Mouse (Mus musculus): Measurements from ENCODE around the gene Gm4871. TPM values are rescaled to one million over a fixed set of nuclear protein-coding genes. Genes with fewer than 3 reads are reported as not detected.

Gm4871 gene
- total and polyA plus RNA-seq, 3 experiments, result not detected

DNA sequence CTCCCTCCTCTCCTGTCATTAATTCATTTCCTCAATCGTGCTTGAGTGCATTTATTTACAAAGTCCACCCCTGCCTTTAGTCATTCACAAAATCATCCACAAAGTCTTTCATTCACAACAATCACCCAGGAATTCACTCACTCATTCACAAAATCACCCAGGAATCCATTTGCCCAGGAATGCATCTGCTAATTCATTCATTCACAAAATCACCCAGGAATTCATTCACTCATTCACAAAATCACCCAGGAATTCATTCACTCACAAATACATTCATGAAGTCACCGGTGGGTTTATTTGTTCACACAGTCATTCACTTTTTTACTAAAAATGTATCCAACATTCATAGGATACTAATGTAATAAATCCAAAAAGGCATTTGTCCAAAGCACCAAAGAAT is 42.5 kb downstream of the Gm4871 start:
- Histone ChIP-seq H3K27ac (ENCODE audit: control insufficient read depth, low read depth, low read length) (no peak overlapping the region), H3K36me3 (ENCODE audit: control insufficient read depth in 1 of 2, insufficient read depth in 2 of 2, low read length in 2 of 2) (peaks cover 0 to 2% of the 10 kb centered on the region in 2 experiments; a peak in 1 of 4 replicates), H3K79me2 (ENCODE audit: control insufficient read depth, insufficient read depth, low read length, poor library complexity) (no peaks in the 10 kb centered on the region), H3K9me3 (replicated peaks; ENCODE audit: insufficient read depth, low read length) (no peaks in the 10 kb centered on the region), H3K4me1 (ENCODE audit: control insufficient read depth in 1 of 2, insufficient read depth in 2 of 2, low read length in 2 of 2) (peaks cover 2 to 3% of the 10 kb centered on the region in 2 experiments; a peak in 3 of 4 replicates), H3K9ac (ENCODE audit: control insufficient read depth, low read depth, low read length, poor library complexity, severe bottlenecking) (no peak overlapping the region), H3K27me3 (ENCODE audit: control insufficient read depth in 1 of 2, insufficient read depth in 2 of 2, low read length in 2 of 2) (no peaks in the 10 kb centered on the region), H3K4me3 (ENCODE audit: control insufficient read depth in 1 of 2, insufficient read depth in 1 of 2, low read depth in 2 of 2, low read length in 2 of 2) (no peak overlapping the region)
- TF ChIP-seq BHLHE40 (IDR thresholded peaks at IDR 0.05; ENCODE audit: borderline replicate concordance, low read depth, low read length) (no peak), CHD1 (IDR thresholded peaks at IDR 0.05; ENCODE audit: low read depth, low read length) (no peak), ZMIZ1 (IDR thresholded peaks at IDR 0.05; ENCODE audit: low read depth, low read length) (no peak), NRF1 (IDR thresholded peaks at IDR 0.05; ENCODE audit: insufficient read depth, low read depth, low read length, poor library complexity, severe bottlenecking) (no peak), ZKSCAN1 (IDR thresholded peaks at IDR 0.05; ENCODE audit: low read depth, low read length) (no peak), POLR2AphosphoS5 (IDR thresholded peaks at IDR 0.05; ENCODE audit: borderline replicate concordance, low read depth, low read length) (no peak), MXI1 (IDR thresholded peaks at IDR 0.05; ENCODE audit: low read depth, low read length) (no peak), GATA1 (IDR thresholded peaks at IDR 0.05; ENCODE audit: low read depth, low read length) (no peak), CHD2 (IDR thresholded peaks at IDR 0.05; ENCODE audit: low read length) (no peak), NELFE (IDR thresholded peaks at IDR 0.05; ENCODE audit: low read depth, low read length) (no peak), EP300 (IDR thresholded peaks at IDR 0.05; ENCODE audit: low read depth in 1 of 2, low read length in 2 of 2) (no peak), MEF2A (IDR thresholded peaks at IDR 0.05; ENCODE audit: extremely low read depth, insufficient replicate concordance, low read depth, low read length, poor library complexity, severe bottlenecking) (no peak), UBTF (IDR thresholded peaks at IDR 0.05; ENCODE audit: borderline replicate concordance, insufficient read depth, low read depth, low read length) (no peak), TBP (IDR thresholded peaks at IDR 0.05; ENCODE audit: low read depth, low read length) (no peak), JUND (IDR thresholded peaks at IDR 0.05; ENCODE audit: low read depth, low read length) (no peak), MAX (IDR thresholded peaks at IDR 0.05; ENCODE audit: low read length) (no peak)
- no peak for DNase-seq (ENCODE audit: low read depth, low spot score)

DNA sequence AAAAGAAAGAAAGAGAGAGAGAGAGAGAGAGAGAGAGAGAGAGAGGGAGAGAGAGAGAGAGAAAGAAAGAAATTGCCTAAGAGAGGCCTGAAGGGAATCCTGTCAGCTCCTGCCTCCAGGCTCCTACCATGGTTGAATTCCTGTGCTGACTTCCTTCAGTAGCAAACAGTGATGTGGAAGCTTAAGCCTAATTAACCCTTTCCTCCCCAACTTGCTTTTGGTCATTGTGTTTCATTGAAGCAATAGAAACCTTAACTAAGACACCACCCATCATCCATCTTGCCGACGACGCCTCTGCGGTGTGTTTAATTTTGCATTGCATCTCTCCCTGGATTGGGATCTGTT is 43.5 kb downstream of the Gm4871 start:
- no peaks in the 10 kb centered on the region for H3K79me2 ChIP-seq (ENCODE audit: control insufficient read depth, insufficient read depth, low read length, poor library complexity)
- DNase-seq (ENCODE audit: low read depth, low spot score), result no peak
- H3K9ac ChIP-seq (ENCODE audit: control insufficient read depth, low read depth, low read length, poor library complexity, severe bottlenecking), result no peak overlapping the region
- H3K4me1 ChIP-seq (ENCODE audit: control insufficient read depth in 1 of 2, insufficient read depth in 2 of 2, low read length in 2 of 2), result peaks cover 2 to 3% of the 10 kb centered on the region in 2 experiments; a peak in 3 of 4 replicates
- H3K27me3 ChIP-seq (ENCODE audit: control insufficient read depth in 1 of 2, insufficient read depth in 2 of 2, low read length in 2 of 2), result no peaks in the 10 kb centered on the region
- TF ChIP-seq MAZ (IDR thresholded peaks at IDR 0.05; ENCODE audit: low read depth, low read length) (no peak), SIN3A (IDR thresholded peaks at IDR 0.05; ENCODE audit: low read length) (peak; percentile 19; the same call in 1 of the 2 replicates)
- H3K27ac ChIP-seq (ENCODE audit: control insufficient read depth, low read depth, low read length), result no peak overlapping the region
- peaks cover 0 to 2% of the 10 kb centered on the region in 2 experiments; a peak in 1 of 4 replicates for H3K36me3 ChIP-seq (ENCODE audit: control insufficient read depth in 1 of 2, insufficient read depth in 2 of 2, low read length in 2 of 2)
- no peaks in the 10 kb centered on the region for H3K9me3 ChIP-seq (replicated peaks; ENCODE audit: insufficient read depth, low read length)
- no peak overlapping the region for H3K4me3 ChIP-seq (ENCODE audit: control insufficient read depth in 1 of 2, insufficient read depth in 1 of 2, low read depth in 2 of 2, low read length in 2 of 2)

Measured in MEL (cell line).